Mouse (Mus musculus) monocyte, adult 59 days (primary cell): Measurements from ENCODE around the gene Camkk2. TPM values are rescaled to one million over a fixed set of nuclear protein-coding genes. Genes with fewer than 3 reads are reported as not detected.

Source experiments
- total RNA-seq, 2 experiments: library from RNA; stranded (reverse); gene quantifications; one replicate each; pipeline ENCODE4 v1.2.4; 2023

Camkk2 gene
- total RNA-seq, result 100 to 1,000 TPM; 222 to 226 TPM

GRCm38 (mm10) chr5:122779277-122779834 is at the start of gene Camkk2:
Gene Camkk2, minus strand, starts transcription at chr5:122779409.

GRCm38 (mm10) chr5:122820777-122821523 is 41.7 kb upstream of the Camkk2 start, which contains the start of gene Anapc5:
Gene Anapc5, minus strand, starts transcription at chr5:122821339.

GRCm38 (mm10) chr5:122707276-122708181 is 71.7 kb downstream of the Camkk2 start, which contains the start of gene P2rx4:
Gene P2rx4, plus strand, starts transcription at chr5:122707544.

Other genes starting within 250 kb of the Camkk2 start
- gene Ift81, start 164.9 kb downstream of the Camkk2 start, total RNA-seq, result 1 to 10 TPM; 1.4 to 1.6 TPM
- 10 to 100 TPM; 54.0 to 64.5 TPM for gene P2rx7, start 135.5 kb downstream of the Camkk2 start, total RNA-seq
- gene P2rx4, start 71.9 kb downstream of the Camkk2 start, total RNA-seq, result 100 to 1,000 TPM; 103 to 115 TPM
- gene Anapc5, start 41.9 kb upstream of the Camkk2 start, total RNA-seq, result 100 to 1,000 TPM in 1 of 2 experiments, 10 to 100 TPM in 1; 95.1 to 112 TPM
- gene Rnf34, start 70.6 kb upstream of the Camkk2 start, total RNA-seq, result 10 to 100 TPM; 22.0 to 28.7 TPM
- 10 to 100 TPM; 37.1 to 40.2 TPM for gene Kdm2b, start 210.4 kb upstream of the Camkk2 start, total RNA-seq
- 10 to 100 TPM; 54.3 to 63.3 TPM for gene Orai1, start 235.7 kb upstream of the Camkk2 start, total RNA-seq